Mouse (Mus musculus) left cerebral cortex, adult 8-10 months (tissue): Measurements from ENCODE around the gene Phf3. TPM values are rescaled to one million over a fixed set of nuclear protein-coding genes. Genes with fewer than 3 reads are reported as not detected.
"Not testable (repeated sequence)": the region's sequence is repeated elsewhere in the genome, so short reads cannot be mapped to it uniquely, and the experiment has no call there.

Experiments
- DNase-seq, 2 experiments: peaks; one replicate each; pipeline ENCODE4 v3.0.0; 2022; ENCODE audit warnings: low spot score in 2 of 2
- total RNA-seq, 4 experiments: library from RNA; stranded (reverse); gene quantifications; 2 replicates each; pipeline ENCODE4 v1.2.4; 2022

The Phf3 gene
- 10 to 100 TPM; 78.8 to 94.6 (median 80.7) TPM for total RNA-seq

DNA sequence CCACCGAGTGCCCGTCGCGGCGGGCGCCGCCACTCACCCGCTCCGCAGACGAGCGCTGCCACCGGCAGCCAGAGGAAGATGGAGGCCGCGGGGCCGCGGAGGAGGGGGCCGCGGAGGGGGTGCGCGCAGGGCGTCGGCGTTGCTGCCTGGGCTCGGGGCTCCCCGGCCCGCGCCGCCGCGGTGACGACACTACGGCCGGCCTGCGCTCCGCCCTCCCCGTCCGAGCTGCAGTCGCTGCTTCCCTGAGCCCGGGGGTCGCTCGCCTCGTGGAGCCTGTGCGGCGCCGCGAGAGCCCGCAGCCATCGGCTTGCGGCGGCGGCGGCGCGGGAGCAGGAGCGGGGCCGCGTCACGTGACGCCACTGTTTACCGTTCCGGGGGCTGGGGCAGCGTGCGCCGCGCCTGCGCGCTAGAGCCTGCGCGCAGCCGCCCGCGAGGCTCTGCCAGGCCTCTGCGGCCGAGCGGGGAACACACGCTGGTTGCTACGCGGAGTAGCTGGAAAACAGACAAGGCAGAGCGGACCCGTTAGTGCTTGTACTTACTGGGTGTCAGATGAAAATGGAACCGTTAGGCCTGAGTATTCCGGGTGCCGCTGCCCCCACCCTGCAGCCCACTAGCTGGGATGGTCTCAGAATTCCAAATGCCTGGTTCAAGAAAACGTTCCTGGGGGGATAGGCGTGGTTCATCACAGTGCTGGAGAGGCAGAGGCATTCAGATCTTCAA lies at the start of gene Phf3:
Gene Phf3 (minus strand): TSS at position 381 of the 720 bp plus-strand sequence.
- peak; percentile 75 to 88 for DNase-seq

DNA sequence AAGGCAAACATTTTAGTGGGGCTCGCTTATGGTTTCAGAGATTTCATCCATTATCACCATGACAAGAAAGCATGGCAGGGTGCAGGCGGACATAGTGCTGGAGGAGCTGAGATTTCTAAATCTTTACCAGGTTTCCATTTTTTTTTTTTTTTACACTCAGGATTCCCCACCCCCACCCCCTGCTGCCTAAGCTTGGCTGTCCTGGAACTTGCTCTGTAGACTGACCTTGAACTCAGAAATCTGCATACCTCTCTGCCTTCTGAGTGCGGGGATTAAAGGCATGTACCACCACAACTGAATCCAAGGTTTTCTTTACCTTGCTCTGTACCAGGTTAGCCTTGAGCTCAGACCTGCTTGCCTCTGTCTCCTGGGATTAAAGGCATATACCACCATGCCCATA lies 48.5 kb upstream of the Phf3 start:
- DNase-seq: no peak

DNA sequence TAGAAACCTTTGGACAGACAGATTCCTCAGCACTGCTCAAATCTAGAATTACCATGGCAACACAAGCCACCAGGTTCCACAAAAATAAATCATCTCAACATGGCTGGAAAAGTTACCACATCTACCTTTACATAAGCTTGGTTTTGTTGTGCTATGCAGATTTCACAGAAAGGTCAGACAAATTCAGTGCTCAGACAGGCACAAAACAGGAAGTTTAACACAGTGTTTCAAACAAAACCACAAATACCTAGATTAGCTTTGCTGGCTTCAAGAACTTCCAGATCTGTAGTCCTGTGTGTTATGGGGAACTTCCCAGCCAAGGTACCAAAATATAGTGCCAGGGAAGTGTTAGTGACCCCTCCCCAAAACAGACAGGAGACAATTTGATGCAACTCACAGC lies 47.5 kb upstream of the Phf3 start:
- DNase-seq: no peak

DNA sequence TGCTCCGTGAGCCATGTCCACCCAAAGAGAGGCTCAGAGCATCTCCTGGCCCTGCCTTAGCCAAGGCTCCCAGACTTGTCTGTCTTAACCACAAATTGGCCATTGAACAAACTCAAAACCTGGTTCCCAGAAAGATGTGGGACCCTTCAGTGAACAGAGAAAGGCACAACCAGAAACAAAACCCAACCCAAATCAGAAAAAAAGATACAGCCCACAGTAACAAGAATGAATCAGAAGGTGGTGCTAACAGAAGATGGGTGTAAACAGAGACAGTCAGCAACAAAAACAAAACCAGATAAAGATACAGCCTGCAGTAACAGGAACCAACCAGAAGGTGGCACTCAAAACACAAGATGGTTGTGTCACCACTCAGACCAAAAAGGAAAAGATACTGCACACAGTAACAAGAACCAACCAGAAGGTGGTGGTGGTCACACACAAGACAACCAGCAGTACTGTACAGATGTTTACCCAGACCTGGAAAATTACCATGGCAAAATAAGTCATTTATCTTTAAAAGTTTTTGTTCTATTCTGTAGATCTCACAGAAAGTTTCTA lies 47.0 kb upstream of the Phf3 start:
- DNase-seq: no peak

DNA sequence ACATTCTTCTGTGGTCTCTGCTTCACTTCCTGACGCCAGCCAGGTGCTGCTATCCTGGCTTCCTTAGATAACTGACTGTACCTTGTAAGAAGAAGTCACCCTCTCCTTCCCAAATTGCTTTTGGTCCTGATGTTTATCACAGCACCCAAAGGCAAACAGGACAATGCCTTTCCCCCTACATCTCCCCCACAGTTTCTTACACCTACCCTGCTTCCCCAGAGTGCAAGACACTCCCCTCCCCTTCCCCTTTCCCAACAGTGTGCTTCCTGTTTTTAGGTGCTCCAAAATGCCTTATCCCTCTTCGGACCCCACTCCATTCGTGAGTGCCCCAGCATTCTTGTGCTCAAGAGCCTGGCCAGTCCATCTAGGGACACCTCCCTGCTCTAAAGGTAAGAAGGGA lies 36.5 kb upstream of the Phf3 start:
- no peak for DNase-seq

DNA sequence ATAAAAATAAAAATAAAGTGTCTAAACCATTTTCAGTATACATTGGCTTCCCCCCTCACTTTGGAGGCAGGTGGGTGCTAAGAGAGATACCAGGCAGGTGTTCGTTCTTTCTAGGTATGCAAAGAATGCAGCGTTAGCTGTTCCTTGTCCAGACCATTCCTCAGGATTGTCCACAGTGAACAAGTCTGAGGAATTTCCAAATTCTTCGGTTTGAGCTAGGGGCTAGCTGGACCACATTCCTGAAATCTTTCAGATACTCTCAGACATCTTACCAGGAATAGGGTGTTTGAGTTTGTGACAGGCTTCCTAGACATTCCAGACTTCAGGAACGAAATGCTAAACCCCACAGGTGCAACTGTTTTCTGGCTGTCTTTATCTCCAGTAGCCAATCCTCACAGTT lies 35.1 kb upstream of the Phf3 start:
- DNase-seq: no peak

DNA sequence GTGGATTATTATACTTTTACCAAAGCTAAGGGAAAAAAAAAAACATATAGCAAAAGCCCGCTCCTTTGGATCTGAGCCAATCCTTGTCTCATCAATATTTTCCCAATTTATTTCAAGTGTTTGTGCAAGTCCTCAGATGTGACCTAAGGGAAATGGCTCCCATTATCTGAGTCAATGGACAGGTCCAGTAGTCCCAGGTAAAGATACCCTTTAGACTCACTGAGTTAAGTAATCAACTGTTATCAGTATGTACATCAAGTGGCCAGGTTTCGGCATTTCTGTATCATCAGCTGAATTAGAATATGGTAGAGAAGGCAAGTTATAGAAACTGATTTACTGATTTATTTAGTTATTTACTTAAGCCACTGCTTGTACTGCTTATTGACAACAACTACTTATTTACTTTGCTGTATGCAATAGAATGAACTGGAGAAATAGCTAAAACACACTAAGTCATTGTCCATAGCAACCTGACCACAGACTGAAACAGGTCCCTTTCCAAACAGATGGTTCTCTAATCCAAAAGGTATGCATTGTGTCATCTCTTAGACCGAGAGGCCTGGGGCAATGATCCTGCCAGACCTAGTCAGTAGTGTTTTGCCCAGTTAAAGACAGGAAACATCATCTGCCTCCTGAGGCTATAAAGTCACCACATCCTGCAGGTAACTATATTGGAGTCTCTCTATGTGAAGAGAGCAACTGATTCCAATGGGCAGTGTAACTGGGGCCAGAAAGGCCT lies 29.9 kb upstream of the Phf3 start:
- no peak for DNase-seq

DNA sequence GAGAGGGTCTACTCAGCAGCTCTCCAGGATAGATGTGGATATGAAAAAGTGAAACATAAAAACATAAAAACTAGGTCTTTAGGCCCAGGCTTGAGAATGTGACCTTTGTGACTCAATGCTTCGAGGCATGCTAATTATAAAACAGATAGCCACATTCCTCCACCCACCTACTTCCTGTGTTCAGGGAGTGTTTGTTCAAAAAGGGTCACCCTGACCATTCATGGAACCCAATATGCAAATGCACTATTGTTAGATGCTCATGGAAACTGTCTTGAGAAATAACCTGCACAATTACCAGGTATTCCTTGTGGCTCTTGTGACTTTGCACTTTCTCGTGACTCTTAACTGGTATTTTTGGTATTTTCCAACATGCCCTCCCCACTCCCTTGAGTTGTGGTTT lies 25.0 kb upstream of the Phf3 start:
- no peak for DNase-seq

DNA sequence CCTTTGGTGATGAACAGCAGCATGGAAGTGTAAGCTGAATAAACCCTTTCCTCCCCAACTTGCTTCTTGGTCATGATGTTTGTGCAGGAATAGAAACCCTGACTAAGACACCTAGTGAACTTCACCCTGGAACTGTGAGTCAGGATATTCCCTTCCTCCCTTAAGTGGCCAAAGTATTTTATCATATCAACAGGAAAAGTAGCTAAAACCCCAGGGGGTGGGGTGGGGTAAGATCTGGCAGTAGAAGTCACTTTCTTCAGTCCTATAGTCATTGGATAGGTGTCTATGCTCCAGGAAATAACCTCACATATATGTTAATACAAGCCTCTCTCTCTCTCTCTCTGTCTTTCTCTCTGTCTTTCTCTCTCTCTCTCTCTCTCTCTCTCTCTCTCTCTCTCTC lies 21.6 kb upstream of the Phf3 start:
- not testable (repeated sequence) for DNase-seq

DNA sequence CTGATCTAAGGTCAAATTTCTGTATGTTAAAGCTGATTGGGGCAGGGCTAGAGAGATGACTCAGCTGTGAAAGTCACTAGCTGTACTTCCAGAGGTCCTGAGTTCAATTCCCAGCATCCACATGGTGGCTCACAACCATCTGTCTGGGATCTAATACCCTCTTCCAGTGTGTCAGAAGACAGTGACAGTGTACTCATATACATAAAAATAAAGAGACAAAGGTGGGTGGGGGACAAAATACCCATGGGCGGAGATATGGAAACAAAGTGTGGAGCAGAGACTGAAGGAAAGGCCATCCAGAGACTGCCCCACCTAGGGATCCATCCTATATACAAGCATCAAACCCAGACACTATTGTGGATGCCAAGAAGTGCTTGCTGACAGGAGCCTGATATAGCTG lies 10.1 kb upstream of the Phf3 start:
- DNase-seq: not testable (repeated sequence)

DNA sequence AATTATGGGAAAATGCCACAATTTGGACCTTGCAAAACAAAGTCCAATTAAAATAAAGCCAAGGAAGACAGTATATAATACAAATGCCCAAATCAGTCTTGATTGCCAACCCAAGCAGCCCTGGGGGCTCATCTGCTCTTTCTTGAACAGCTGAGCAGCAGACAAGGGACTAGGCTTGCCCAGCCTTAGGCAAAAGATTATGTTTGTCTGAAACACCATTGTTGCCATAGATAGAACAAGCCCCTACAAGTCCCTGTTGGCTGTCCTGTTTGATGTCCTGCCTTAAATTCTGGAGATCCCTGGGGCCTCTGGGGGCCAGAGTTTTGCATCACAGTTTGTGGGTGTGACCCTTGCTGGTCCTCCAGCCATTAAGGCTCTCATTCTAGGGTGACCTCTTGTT lies 2.0 kb upstream of the Phf3 start:
- no peak for DNase-seq

DNA sequence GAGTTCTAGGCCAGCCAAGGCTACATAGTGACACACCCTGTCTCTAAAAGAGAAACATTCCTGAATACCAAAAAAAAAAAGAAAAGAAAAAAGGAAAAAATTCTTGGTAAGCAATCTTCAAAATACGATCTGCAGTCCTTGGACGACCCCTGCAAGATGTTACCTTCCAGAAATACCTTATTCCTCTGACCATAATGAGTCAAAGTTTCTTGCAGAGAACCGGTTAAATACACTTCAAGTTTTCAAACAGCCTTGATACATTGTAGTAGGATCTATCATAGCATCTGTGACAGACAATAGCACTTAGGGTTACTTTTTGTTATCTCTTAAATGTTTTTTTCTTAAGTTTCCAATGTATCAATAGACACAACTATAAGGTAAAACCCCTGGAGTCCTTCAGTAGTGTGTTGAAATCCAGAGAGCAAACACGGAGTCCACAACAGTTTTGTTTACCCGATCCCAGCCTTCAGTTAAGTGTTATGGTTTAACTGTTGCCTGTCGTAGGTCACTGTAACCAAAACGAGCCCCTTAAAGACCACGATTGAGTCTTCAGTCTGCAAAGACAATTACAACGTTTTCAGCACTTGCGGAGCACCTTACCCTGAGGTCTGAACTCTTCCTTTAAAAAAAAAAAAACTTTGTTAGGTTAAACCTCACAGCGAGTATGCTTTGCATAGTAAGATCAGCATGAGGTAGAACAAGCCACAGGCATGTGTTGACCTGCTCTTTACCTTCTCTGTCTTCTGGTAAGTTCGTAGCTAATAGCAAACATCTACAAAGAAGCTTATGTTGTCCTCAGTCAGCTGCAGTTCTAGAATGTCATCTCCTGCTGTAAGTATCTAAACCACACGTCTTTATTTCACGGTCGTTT lies 775 bp upstream of the Phf3 start:
- DNase-seq: no peak

DNA sequence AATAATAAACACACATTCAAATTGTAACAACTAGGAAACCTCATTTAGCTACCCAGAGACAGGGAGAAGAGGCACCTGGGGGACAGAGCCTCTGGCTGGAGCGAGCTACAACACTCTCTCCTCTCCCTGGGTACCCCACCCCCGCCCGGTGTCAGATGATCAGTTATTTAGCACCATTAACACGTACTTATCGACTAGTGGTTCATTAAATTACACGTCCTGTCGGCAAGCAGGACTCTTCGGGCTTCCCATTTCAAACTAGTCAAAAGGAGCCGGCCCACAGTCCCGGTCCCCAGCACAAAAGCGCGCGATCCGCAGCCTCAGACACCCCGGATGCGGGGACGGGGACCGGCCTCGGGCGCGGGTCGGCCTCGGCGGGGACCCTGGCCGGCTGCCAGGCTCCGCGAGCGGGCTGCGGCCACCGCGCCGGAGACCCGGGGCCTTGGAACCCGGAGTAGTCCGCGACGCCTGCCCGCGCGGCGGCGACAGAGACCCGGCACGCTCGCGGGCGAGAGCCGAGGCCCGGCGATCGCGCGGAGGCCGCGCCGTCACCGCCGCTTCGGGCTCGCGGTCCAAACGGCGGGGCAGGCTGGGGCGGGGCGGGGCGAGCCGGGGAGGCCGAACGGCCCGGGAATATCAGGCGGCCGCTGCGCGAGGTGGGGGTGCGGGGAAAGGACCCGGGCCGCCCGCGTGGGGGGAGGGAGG lies 733 bp downstream of the Phf3 start:
- peak in 1 of 2 experiments; percentile 37 for DNase-seq

DNA sequence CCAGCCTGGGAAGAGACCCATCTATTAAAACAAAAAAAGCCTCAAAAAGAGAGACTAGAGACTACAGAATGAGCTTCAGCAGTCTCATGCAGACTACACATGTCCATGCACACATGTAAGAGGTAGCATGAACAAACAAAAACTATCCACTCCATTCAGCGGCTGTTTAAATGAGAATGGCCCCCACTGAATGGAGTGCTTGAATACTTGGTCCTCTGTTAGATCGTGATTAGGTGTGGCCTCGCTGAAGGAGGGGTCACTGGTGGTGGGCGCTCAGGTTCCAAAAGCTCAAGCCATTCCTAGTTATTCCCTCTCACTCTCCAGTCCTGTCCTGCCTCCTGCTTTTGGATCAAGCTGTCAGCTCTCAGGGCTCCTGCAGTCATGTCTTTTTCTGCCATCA lies 5.9 kb downstream of the Phf3 start:
- DNase-seq: no peak

DNA sequence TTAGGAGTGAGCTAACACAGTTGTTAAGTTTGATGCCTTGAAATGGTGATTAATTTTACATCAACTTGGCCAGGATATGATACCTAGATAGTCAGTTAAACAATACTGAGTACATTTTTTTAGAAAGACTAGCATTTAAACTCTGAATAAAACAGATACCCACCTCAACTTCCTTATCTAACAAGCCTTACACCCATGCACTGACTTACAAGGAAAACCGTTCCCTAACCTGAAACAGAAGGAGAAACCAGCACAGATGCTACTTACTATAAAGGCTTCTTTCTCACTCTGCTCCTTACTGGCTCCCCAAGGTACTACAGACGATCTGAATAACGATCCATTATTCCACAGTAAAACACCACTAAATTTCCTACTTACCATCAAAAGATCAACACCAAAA lies 21.2 kb downstream of the Phf3 start:
- no peak for DNase-seq

DNA sequence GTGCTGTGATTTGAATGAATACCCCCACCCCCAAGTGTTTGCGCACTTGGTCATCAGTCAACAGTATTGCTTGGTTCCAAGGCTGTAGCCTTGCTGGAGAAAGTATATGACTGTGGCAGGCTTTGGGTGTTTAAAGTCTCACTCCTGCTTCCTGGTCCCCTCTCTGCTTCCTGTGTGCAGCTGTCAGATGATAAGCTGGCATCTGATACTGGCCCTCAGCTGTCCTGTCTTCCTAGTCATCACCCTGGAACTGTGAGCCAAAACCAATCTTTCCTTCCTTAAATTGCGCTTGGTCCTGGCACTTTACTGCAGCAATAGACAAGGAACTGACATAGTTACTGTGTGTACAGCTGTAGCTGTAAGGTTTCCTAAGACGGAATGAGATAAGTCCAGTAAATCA lies 21.8 kb downstream of the Phf3 start:
- no peak for DNase-seq

DNA sequence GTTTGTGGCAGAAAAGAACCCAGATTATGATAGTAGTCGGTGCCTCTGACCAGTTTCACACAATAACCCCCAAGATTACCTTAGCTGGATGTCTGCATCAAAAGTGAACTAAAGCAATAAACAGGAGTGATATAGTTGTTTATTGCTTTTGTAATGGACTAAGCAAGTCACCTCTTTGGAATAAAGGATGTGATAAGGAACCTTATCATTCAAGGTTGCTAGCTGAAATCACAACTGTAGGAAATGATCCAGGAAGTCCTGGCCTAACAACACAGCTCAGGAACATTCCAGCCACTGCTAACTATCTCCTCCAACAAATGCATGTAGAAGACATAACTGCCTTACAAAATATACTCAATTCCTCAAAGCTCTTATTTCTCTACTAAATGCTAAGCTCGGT lies 22.8 kb downstream of the Phf3 start:
- DNase-seq: no peak

DNA sequence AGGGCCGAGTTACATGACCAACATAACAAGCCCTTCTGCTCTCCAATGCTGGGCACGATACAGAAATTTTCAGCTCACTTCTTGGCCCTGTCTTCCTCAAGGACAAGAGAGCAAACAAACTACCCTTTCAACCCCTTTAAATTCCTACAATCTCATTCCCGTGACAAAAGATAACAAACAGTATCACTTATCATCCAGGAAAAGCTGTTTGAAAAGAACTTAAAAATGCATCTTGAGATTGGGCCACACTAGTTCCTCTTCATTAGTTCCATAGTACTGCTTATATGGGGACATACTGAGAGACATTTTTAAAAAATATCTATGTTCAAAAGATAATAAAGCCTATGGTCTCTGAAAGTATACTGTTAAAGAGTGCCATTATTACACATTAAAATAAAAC lies 23.8 kb downstream of the Phf3 start:
- no peak for DNase-seq

DNA sequence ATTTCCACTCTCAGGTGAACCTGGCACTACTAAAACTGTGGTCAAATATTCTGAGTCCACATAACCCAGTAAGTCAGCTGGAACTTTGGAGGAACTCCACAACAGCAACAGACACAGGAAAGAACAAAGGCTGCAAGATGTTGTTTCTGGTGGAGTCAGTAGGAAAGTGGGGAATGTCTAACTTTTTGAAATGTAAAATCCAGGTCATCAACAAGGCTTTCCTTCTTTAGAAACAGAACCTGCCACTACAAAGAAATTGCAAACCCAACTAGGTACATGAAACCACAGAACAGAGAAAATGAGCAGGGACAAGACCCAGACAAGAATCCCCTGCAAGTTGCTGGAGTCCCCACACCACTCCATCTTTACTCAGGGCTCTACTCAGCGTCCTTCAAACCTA lies 26.0 kb downstream of the Phf3 start:
- DNase-seq: no peak

DNA sequence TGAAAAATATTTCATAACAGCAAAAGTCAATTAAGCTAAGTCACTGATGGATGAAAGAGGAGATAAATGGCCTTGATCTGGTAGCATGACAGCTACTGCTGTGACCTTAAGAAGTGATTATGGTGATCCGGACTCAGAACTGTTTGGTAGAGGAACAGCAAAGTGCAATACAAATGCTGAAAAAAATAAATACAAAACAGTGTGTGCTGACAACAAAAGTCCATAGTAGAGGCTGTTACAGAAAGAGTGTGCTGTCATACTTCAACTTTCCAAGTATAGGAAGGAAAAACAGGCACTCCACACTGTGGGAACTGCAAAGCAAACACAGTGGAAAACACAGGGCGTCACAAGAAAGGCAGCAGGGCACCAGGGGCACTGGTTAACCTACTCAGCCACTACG lies 34.1 kb downstream of the Phf3 start:
- DNase-seq: no peak

DNA sequence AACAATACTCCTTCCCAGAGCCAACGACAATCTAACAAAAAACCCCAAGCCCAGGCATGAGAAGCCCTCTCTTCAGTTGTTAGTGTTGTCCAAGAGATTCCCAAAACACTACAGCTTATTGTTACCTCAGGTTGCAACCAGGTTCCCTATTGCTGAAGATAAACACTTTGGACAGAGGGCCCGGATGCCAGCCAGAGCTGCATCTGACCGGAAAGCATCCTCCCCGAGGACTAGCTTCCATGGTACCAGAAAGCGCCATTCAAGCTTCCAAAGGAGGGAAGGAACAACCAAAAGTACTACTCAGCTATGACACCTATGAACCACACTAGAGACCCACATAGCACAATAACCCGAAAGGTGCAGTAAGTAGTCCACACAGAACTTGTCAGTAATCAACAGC lies 38.2 kb downstream of the Phf3 start:
- DNase-seq: no peak
